Mouse (Mus musculus): ENCODE measurements around the gene Ptgr2. TPM values are rescaled to one million over a fixed set of nuclear protein-coding genes. Genes with fewer than 3 reads are reported as not detected.

Ptgr2 gene
- polyA plus RNA-seq, 1 experiment = 13.3 TPM

DNA sequence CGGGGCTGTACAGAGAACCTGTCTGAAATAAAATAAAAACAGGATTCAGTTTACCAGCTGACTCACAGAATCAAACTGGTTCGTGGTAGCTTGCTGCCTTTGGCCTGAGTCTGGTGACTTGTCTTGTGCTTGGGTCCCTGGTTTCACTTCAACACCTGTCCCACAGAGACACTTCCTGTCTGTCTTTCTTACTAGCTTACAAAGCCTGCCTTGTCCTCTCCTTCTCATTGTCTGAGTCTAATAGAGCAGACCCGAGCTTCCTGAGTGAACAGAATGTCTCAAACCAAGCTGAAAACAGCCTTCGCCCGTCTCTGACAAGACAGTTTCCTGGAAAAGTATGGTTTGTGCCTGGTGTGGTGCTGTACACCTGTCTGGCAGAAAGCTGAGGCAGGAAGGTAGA is 39.3 kb upstream of the Ptgr2 start:
- TF ChIP-seq FOSL1 (IDR thresholded peaks at IDR 0.05; ENCODE audit: insufficient read depth, low read length, poor library complexity, severe bottlenecking) (no peak), MYOD1 (IDR thresholded peaks at IDR 0.05; ENCODE audit: control insufficient read depth, insufficient read length, low read depth) (no peak), MYOG (IDR thresholded peaks at IDR 0.05; ENCODE audit: control insufficient read depth, extremely low read depth, insufficient read length) (no peak), MAX (IDR thresholded peaks at IDR 0.05) (no peak), USF1 (IDR thresholded peaks at IDR 0.05; ENCODE audit: low read depth) (no peak), CEBPB (IDR thresholded peaks at IDR 0.05; ENCODE audit: low read depth) (no peak), CTCF (IDR thresholded peaks at IDR 0.05; ENCODE audit: control insufficient read depth, insufficient read depth, insufficient read length) (no peak)
- no peaks in the 10 kb centered on the region for H3K27me3 ChIP-seq (ENCODE audit: control insufficient read depth, insufficient read depth, insufficient read length)
- no peak overlapping the region for H3K4me3 ChIP-seq (ENCODE audit: insufficient read depth, poor library complexity, severe bottlenecking)
- H3K79me3 ChIP-seq (ENCODE audit: low read depth) = no peaks in the 10 kb centered on the region
- no peaks in the 10 kb centered on the region for H3K36me3 ChIP-seq (ENCODE audit: control insufficient read depth, insufficient read depth)
- no peaks in the 10 kb centered on the region for H3K79me2 ChIP-seq (ENCODE audit: control insufficient read depth, insufficient read depth)
- no peak overlapping the region for H3ac ChIP-seq (ENCODE audit: control insufficient read depth, insufficient read length, low read depth)

DNA sequence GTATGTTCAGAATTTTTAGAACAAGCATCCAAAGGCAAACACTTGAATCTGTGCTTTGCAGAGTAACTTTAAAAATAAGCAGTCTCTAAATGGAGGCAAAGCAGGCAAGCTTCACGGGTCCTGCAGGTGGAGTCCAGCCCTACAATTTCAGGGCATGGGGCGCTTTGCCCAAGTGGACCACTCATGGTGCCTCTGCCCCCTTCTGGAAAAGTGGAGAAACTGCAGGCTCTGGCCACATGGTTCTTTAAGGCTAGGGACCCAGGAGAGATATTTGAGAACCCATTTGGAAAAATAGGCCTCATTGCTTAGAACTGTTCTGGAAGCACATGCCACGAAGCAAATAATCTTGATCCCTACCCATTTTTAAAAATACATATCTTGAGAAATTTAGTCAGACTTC is 35.8 kb upstream of the Ptgr2 start:
- Histone ChIP-seq H3K79me3 (ENCODE audit: low read depth) (no peaks in the 10 kb centered on the region), H3K36me3 (ENCODE audit: control insufficient read depth, insufficient read depth) (no peaks in the 10 kb centered on the region), H3ac (ENCODE audit: control insufficient read depth, insufficient read length, low read depth) (no peak overlapping the region), H3K79me2 (ENCODE audit: control insufficient read depth, insufficient read depth) (no peaks in the 10 kb centered on the region), H3K4me3 (ENCODE audit: insufficient read depth, poor library complexity, severe bottlenecking) (no peak overlapping the region), H3K27me3 (ENCODE audit: control insufficient read depth, insufficient read depth, insufficient read length) (no peaks in the 10 kb centered on the region)
- TF ChIP-seq MYOG (IDR thresholded peaks at IDR 0.05; ENCODE audit: control insufficient read depth, extremely low read depth, insufficient read length) (no peak), CTCF (IDR thresholded peaks at IDR 0.05; ENCODE audit: control insufficient read depth, insufficient read depth, insufficient read length) (peak; percentile 67), FOSL1 (IDR thresholded peaks at IDR 0.05; ENCODE audit: insufficient read depth, low read length, poor library complexity, severe bottlenecking) (no peak), MYOD1 (IDR thresholded peaks at IDR 0.05; ENCODE audit: control insufficient read depth, insufficient read length, low read depth) (no peak), USF1 (IDR thresholded peaks at IDR 0.05; ENCODE audit: low read depth) (no peak), MAX (IDR thresholded peaks at IDR 0.05) (peak; percentile 25), CEBPB (IDR thresholded peaks at IDR 0.05; ENCODE audit: low read depth) (no peak)

DNA sequence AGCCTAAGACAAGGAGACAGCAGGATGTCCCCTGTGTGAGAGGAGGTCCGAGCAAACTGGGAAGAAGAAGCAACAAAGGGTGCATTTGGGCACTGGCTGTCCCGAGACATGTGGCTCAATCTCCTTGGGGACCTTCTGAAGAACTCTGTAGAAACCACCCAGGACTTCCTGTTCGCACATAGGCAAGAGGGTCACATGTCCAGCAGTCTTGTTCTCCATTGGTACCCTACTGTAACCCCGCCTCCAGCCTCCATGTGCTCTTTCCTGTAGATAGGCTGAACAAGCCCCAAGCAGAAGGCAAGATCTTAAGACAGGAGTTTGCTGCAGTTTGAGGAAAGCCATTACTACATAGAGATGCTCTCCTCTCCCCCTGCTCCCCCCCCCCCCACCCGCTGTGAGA is 32.2 kb upstream of the Ptgr2 start:
- Histone ChIP-seq H3ac (ENCODE audit: control insufficient read depth, insufficient read length, low read depth) (no peak overlapping the region), H3K4me3 (ENCODE audit: insufficient read depth, poor library complexity, severe bottlenecking) (no peak overlapping the region), H3K36me3 (ENCODE audit: control insufficient read depth, insufficient read depth) (no peaks in the 10 kb centered on the region), H3K27me3 (ENCODE audit: control insufficient read depth, insufficient read depth, insufficient read length) (no peaks in the 10 kb centered on the region), H3K79me3 (ENCODE audit: low read depth) (no peaks in the 10 kb centered on the region), H3K79me2 (ENCODE audit: control insufficient read depth, insufficient read depth) (no peaks in the 10 kb centered on the region)
- TF ChIP-seq CEBPB (IDR thresholded peaks at IDR 0.05; ENCODE audit: low read depth) (no peak), USF1 (IDR thresholded peaks at IDR 0.05; ENCODE audit: low read depth) (peak; percentile 15)

DNA sequence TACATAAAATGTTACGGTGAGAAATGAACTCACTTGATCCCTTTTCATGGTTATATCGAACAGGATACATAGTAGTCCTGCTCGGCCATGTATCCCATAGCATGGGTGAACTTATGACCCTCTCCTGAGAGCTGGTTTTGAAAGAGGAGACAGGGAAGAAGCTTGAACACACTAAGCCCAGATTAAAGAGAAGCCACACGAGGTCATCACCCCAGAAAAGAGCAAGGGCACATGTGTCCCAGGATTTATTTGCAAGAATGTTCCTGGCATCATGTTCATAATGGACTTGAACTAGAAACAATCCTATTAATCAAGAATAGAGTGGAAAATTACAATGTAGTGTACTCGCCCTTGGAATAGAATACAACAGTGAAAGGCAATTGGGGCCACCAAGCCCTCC is 30.1 kb upstream of the Ptgr2 start:
- Histone ChIP-seq H3ac (ENCODE audit: control insufficient read depth, insufficient read length, low read depth) (no peak overlapping the region), H3K79me3 (ENCODE audit: low read depth) (no peaks in the 10 kb centered on the region), H3K4me3 (ENCODE audit: insufficient read depth, poor library complexity, severe bottlenecking) (no peak overlapping the region), H3K27me3 (ENCODE audit: control insufficient read depth, insufficient read depth, insufficient read length) (no peaks in the 10 kb centered on the region), H3K36me3 (ENCODE audit: control insufficient read depth, insufficient read depth) (no peaks in the 10 kb centered on the region), H3K79me2 (ENCODE audit: control insufficient read depth, insufficient read depth) (no peaks in the 10 kb centered on the region)
- no peak for TF ChIP-seq FOSL1 (IDR thresholded peaks at IDR 0.05; ENCODE audit: insufficient read depth, low read length, poor library complexity, severe bottlenecking)
- no peak for TF ChIP-seq CEBPB (IDR thresholded peaks at IDR 0.05; ENCODE audit: low read depth)
- TF ChIP-seq USF1 (IDR thresholded peaks at IDR 0.05; ENCODE audit: low read depth) = no peak
- no peak for TF ChIP-seq MYOD1 (IDR thresholded peaks at IDR 0.05; ENCODE audit: control insufficient read depth, insufficient read length, low read depth)
- TF ChIP-seq MAX (IDR thresholded peaks at IDR 0.05) = no peak
- TF ChIP-seq MYOG (IDR thresholded peaks at IDR 0.05; ENCODE audit: control insufficient read depth, extremely low read depth, insufficient read length) = no peak
- TF ChIP-seq CTCF (IDR thresholded peaks at IDR 0.05; ENCODE audit: control insufficient read depth, insufficient read depth, insufficient read length) = no peak

DNA sequence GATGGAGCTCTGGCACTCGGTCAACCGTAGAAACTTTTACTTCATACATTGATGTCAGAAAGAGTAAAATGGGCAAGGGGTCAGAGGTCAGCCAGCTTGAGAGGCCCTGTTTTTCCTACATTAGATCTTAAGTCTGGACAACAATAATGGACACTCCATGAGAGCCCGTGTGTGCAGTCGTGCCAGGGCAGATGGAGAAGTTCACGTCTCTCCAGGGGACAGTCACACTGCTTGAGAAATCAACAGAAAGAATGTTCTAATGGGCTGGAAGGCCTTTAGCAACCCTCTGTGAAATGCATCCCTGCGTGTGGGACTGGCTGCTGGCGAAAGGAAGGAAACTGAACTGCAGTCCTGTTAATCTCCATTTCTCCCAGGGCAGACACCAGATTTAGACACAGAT is 24.7 kb upstream of the Ptgr2 start:
- no peaks in the 10 kb centered on the region for H3K79me3 ChIP-seq (ENCODE audit: low read depth)
- no peaks in the 10 kb centered on the region for H3K36me3 ChIP-seq (ENCODE audit: control insufficient read depth, insufficient read depth)
- TF ChIP-seq CTCF (IDR thresholded peaks at IDR 0.05; ENCODE audit: control insufficient read depth, insufficient read depth, insufficient read length) (no peak), USF1 (IDR thresholded peaks at IDR 0.05; ENCODE audit: low read depth) (no peak), FOSL1 (IDR thresholded peaks at IDR 0.05; ENCODE audit: insufficient read depth, low read length, poor library complexity, severe bottlenecking) (no peak), MYOG (IDR thresholded peaks at IDR 0.05; ENCODE audit: control insufficient read depth, extremely low read depth, insufficient read length) (no peak), MAX (IDR thresholded peaks at IDR 0.05) (no peak), MYOD1 (IDR thresholded peaks at IDR 0.05; ENCODE audit: control insufficient read depth, insufficient read length, low read depth) (no peak), CEBPB (IDR thresholded peaks at IDR 0.05; ENCODE audit: low read depth) (no peak)
- H3K79me2 ChIP-seq (ENCODE audit: control insufficient read depth, insufficient read depth) = no peaks in the 10 kb centered on the region
- no peak overlapping the region for H3K4me3 ChIP-seq (ENCODE audit: insufficient read depth, poor library complexity, severe bottlenecking)
- peaks cover 6% of the 10 kb centered on the region for H3K27me3 ChIP-seq (ENCODE audit: control insufficient read depth, insufficient read depth, insufficient read length)
- H3ac ChIP-seq (ENCODE audit: control insufficient read depth, insufficient read length, low read depth) = no peak overlapping the region

DNA sequence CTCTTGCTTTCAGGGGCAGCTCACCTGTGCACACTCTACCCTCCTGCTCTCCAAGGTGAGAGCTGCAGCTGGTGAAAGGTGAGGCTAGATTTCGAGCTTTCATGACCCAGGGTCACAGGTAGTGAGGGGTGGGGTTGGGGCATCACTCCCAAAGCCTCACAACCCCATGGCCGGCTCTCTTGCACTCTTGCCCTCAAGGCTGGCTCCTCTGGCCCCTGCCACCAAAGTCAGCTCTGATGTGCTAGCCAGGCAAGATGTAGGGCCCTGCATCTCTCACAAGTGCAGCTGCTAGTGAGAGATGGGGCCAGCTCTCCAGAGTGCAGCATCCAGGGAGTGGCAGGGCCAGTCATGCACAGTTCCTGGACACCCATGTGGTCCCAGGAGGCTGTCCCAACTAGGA is 17.8 kb upstream of the Ptgr2 start:
- Histone ChIP-seq H3K36me3 (ENCODE audit: control insufficient read depth, insufficient read depth) (no peaks in the 10 kb centered on the region), H3K4me3 (ENCODE audit: insufficient read depth, poor library complexity, severe bottlenecking) (no peak overlapping the region), H3K79me3 (ENCODE audit: low read depth) (no peaks in the 10 kb centered on the region), H3K27me3 (ENCODE audit: control insufficient read depth, insufficient read depth, insufficient read length) (peaks cover under 1% of the 10 kb centered on the region), H3ac (ENCODE audit: control insufficient read depth, insufficient read length, low read depth) (no peak overlapping the region), H3K79me2 (ENCODE audit: control insufficient read depth, insufficient read depth) (no peaks in the 10 kb centered on the region)
- TF ChIP-seq MYOD1 (IDR thresholded peaks at IDR 0.05; ENCODE audit: control insufficient read depth, insufficient read length, low read depth) (no peak), USF1 (IDR thresholded peaks at IDR 0.05; ENCODE audit: low read depth) (no peak), MAX (IDR thresholded peaks at IDR 0.05) (no peak), FOSL1 (IDR thresholded peaks at IDR 0.05; ENCODE audit: insufficient read depth, low read length, poor library complexity, severe bottlenecking) (no peak)

All from C2C12 (cell line).